Mouse (Mus musculus): ENCODE measurements around the gene Vps54.

DNA sequence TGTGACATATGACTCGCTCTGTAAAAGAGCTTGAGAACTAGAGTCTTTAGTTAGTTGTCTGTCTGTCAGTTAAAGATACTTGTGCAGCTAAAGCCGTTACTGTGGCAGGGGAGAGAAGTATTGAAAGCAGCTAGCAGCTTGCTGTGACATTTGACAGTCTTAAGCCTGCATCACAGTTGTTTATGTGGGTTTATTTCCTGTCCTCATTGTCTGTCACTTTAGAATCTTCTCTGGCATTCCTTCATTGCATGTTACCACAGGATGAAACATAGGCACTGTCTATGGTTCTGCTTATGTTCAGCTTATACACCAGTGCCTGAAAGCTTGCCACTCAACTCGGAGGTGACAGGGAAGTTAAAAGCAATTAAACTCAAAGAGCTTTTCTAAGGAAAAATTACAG lies 64.5 kb downstream of the Vps54 start:
- TF ChIP-seq MYC (IDR thresholded peaks at IDR 0.05; ENCODE audit: low read depth, low read length) (no peak), CTCF (conservative IDR thresholded peaks at IDR 0.05 in 1 of 2, IDR thresholded peaks at IDR 0.05 in 1 of 2; ENCODE audit: low read depth in 2 of 2, low read length in 2 of 2) (no peak), JUND (conservative IDR thresholded peaks at IDR 0.05; ENCODE audit: low read depth, low read length) (no peak), MAX (IDR thresholded peaks at IDR 0.05; ENCODE audit: low read length) (no peak), MAFK (IDR thresholded peaks at IDR 0.05; ENCODE audit: insufficient replicate concordance, low read length) (no peak), POLR2A (IDR thresholded peaks at IDR 0.05; ENCODE audit: low read depth, low read length) (no peak), JUN (IDR thresholded peaks at IDR 0.05; ENCODE audit: insufficient read depth, low read depth, low read length) (no peak), EP300 (IDR thresholded peaks at IDR 0.05; ENCODE audit: low read length) (no peak), SIN3A (IDR thresholded peaks at IDR 0.05; ENCODE audit: low read length) (no peak), MXI1 (IDR thresholded peaks at IDR 0.05; ENCODE audit: low read depth, low read length) (no peak), E2F4 (IDR thresholded peaks at IDR 0.05; ENCODE audit: insufficient replicate concordance, low read depth, low read length) (no peak)
